Mouse (Mus musculus) telencephalon, adult 2 months (tissue): ENCODE results near the gene Hdac4.

Experiments used
- DNase-seq: peaks from one replicate; pipeline ENCODE4 v3.0.0-alpha.2; 2011; ENCODE audit warnings: low read depth, low spot score

Gene Hdac4

DNA sequence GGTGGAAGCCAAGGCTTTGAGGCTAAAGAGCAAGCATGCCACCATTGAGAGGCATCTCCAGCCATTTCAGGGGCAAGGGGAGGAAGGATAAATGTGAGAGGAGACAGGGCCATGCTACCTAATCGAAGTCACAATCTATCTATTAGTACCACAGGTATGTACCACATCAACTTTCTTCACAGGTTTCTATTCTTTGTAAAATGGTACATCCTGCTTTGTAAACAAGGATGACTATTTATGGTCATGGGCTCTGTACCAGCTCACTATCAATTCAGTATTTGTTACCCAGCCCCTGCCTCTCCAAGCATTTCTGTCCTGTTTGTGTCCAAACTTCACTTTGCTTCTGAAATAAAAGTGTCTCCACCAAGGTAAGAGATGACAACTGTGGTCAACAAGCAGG lies 92.7 kb downstream of the Hdac4 start:
- DNase-seq, result no peak

DNA sequence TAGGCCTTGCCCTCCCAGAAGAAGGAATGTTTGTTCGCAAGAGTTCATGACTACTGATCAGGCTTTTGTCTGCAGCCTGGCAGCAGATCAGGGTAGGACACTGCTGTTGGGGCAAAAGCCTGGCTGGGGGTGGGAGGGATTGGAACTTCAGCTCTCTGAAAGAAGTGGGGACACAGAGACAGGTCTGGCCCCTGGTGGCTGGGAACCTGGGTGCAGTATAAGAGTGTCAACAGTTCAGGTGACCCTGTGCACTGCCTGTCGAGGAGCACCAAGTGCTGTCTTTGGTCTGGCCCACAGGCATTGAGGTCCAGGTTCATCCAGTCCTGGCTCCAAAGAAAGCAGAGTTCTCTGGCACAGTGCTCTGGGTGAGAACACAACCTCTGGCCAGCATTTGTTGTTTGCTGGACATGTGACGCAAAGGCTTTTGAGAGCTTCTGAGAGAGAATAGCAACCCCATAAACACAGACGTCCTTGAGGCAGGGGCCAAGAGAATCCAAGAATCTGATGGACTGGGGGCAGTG lies 95.1 kb downstream of the Hdac4 start:
- no peak for DNase-seq

DNA sequence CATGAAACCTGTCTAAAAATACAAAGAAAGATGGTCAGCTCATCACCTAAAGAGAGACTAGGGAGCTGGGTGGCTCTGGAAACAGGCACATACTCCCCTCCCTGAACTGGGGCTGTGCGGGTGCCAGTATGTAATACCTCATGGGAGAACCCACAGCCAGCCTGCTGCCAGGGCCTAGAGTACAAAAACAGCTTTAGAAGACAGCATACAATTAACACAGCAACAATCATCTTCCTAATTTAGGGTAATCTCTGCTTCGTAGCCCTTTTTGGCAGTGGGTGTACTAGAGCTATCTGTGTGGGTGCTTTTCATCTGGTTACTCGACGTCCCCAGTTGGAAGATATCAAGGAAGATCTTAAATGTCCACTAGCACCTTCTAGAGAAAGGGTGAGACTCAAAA lies 95.5 kb downstream of the Hdac4 start:
- DNase-seq, result peak; percentile 62

DNA sequence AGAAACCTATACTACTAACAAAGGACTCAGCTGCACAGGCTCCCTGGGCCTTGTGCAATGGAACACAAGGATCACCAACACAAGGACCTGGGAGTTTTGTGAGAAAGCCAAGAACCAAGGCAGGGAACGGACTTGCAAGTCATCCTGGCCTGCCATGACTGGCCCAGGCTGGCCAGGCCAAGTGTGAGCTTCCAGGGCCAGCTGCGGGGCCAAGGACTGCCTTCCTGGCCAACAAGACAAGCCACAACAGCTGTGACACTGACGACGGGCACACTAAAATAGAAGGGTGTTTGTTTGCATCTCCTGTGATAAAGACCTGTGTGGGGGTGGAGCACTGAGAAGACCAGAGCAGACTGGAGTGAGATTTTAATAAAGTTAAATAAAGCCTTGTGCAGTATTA lies 96.0 kb downstream of the Hdac4 start:
- DNase-seq, result no peak

DNA sequence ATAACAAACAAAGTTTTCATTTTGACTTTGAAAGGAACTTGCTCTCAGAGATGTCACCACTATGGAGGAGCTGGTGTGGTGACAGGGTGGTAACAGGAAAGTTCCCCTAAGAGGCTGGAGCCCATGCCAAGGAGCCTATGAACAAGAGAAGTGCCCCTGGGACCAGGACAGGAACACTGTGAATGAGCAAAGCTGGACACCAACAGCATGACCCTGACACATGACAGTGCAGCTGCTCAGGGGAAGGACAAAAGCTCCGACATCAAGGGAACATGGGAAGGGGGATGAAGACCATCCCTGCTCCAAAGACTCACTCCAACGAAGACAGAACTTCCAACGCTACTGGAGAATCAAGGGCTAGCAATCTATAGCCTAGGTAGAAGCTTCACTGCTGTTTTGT lies 97.0 kb downstream of the Hdac4 start:
- no peak for DNase-seq

DNA sequence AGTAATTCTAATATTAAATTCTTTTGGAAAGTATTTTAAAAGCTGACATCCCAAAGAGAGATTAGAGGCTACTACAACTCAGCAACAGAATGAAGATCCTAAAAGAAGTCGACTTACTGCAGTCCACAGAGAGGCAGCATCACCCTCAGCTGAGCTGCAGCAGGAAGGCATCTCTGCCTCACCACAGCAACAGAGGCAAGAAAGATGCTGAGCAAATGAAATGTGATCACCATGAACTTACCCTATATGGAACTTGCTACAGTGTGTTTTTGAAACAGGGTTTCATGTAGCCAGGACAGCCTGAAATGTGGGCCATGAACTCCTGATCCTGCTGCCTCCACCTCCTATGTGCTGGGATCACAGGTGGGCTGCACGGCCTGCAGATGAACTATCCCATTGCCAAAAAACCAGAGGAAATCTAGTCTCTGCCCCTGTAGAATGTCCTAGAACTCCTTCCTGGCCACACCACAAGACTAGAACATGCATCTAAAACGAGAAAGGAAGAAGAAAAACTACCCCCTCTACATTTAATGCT lies 98.4 kb downstream of the Hdac4 start:
- DNase-seq, result no peak

DNA sequence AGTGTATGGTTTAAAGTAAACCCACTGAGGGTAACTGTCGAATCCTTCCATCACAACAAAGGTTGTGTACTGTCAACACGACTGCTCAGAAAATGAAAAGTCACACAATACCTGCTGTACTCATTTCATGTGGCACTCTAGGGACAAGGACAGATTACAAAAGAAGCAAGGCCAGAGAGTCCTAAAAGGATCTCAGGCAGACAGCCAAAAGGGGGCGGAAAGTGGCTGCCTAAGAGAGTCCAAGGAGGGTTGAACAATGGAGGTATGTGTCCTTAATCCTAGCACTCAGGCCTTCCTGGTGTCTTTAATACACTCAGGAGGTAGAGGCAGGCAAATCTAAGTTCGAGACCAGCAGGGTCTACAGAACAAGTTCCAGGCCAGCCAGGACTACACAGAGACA lies 103.2 kb downstream of the Hdac4 start:
- no peak for DNase-seq

DNA sequence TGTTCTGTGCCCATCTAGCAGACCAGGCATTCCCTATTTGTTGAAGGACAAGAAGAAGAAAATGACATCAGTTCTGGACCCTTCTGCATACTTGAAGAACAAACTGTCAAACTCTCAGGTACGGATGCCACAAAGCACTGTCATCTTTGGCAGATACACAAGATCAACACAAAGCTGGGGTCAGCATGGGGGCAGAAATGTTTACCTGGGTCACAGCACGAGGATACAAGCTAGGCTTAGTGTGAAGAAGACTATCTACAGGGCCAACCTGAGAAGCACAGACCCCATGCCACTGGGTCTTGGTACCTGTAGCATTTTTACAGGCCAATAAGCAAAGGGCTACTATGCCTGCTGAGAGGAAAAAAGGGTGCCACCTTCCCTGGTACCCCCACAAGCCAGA lies 107.7 kb downstream of the Hdac4 start:
- no peak for DNase-seq

DNA sequence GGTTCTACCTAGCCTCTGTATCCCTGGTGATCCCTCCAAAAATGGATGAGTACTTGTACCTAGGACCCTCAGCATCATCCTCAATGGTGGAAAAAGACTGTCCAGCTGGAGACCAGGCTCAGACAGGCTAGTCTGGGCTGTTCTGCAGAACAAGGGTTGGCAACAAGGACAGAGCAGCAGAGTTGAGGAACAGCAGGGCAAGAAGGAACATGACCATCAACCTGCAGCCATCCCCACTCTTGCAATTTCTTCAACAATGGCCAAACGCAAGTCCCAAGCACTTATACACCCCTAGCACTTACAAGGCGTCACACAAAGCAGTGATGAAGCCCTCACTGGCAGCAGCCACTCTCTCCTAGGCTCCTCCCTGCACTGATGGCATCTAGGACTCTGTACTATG lies 108.2 kb downstream of the Hdac4 start:
- DNase-seq, result no peak

DNA sequence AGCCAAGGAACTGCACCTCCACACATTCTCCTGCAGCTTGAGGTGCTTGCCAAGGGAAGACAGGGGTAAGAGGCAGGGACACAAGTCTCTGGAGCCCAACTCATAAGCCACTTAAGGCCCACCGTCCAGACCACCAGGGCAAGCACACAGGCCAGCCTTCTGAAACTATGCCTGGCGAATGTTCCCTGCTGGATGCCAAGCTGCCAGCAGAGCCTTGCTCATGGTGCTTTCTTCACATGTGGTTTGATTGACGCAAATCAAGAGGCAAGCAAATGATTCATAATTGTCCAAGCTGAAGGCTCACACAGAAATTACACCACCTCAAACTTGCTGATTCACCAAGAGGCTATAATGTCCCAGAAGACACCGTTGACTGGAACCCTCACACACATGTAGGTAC lies 108.7 kb downstream of the Hdac4 start:
- no peak for DNase-seq

DNA sequence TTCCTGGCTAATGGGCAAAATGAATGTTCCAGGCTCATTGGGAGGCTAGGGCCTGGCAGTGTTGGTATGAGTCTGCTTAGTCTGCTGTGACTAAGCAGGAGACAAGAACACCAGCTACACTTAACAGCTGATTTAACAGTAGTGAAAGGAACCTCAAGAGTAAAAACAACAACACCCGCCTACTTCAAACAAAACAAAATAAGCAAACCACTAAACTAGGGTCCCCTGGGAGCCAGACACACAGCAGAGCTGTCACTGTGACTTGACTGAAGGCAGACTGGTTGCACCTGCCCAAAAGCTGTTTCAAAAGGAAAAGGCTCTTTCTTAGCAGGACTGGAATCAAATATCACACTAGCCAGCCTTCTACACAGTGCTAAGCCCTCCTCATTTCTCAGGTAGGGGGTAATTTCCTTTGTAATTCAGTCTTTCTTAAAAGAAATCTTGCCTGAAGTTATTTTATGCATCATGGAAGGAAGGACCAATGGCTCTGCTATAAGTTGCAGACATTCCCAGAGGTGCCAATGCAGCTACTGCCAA lies 109.2 kb downstream of the Hdac4 start:
- DNase-seq, result no peak

DNA sequence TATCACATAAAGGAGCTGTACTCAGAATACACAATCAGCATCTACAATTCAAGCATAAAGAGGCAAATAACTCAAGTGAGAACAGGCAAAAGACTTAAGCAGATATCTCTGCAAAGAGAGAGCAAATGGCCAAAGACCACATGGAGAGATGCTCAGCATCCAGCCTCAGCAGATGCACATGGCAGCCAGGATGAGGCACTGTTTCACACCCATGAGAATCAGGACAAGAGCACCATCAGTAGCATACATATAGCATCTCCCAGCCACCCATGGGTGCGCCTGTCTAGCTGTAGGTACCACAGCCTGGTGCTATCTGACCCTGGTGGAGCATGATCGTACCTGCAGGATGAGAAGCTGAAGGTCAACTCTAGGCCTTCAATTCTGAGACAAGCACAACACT lies 110.8 kb downstream of the Hdac4 start:
- DNase-seq, result no peak

DNA sequence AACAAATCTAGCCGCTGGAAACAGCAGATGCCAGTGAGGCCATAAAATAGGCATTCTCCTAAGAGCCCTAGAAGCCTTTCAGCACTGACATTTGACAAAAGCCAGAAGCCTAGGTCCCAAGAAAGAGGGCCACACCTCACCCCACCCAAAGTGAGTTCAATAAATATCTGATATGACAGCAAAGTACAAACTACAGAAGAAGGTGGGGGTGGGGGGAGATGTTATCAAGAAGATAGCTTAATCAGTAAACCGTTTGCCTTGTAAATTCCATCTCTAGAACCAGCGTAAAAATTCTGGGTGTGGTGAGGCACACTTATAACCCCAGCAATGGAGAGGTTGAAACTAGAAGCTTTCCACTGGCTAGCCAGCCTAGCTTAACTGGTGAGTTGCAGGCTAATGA lies 111.5 kb downstream of the Hdac4 start:
- DNase-seq, result no peak

DNA sequence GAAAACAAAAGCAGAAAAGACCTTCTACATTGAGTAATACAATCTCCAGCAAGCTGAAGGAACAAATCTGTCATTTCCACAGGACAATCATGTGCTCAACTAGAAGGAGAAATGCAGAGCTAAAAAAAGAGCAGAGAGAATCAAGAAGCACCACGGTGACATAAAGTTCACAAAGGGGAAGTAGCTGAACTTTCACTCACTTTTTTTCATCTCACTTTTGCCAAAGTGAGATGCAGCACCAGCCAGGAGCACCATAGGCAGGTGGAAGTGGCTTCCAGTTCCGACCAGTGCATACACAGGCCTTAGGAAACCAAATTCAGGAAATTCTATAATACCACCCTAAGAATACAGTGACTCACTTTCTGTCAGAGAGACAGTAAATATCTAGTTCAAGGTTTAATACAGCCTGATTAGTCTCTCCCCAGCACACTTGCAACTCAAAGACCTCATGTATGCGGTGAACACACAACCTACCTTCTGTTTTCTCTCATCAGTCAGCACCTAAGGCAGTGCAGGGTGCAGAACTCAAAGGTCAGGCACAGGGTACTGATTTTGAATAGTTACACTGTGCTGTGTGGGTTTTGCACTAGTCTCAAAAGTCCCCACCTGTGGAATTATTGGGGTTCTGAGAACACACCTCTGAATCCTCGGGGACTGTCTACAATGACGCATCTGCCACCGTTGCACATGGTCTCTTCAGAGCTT lies 112.5 kb downstream of the Hdac4 start:
- DNase-seq, result no peak

DNA sequence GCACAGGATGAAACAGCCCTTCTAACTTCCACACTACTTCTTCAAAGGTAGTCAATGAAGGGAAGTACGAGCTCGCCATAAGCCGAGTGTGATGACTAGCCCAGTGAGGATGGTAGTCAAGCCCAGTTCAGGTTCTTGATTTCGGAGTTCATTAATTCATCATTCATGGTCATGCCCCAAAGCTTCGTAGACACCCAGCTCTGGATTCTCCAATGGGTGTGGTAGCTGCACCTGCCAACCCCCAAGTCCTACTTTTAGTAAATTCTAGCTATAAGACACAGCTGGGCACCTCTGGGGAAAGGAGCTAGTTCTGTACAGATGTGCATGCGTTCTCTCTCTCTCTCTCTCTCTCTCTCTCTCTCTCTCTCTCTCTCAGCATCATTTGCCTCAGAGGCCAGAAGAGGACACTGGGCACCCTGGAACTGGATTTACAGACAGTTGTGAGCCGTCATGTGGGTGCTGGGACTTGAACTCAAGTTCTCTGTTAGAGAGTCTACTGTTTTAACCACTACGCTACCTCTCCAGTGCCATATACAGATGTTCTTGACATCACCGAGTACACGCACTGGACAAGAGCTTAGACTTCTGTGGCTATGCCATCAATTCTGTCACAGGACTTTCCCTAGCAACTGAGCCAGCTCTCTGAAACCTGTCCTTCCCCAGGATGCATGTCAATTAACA lies 113.2 kb downstream of the Hdac4 start:
- DNase-seq, result no peak

DNA sequence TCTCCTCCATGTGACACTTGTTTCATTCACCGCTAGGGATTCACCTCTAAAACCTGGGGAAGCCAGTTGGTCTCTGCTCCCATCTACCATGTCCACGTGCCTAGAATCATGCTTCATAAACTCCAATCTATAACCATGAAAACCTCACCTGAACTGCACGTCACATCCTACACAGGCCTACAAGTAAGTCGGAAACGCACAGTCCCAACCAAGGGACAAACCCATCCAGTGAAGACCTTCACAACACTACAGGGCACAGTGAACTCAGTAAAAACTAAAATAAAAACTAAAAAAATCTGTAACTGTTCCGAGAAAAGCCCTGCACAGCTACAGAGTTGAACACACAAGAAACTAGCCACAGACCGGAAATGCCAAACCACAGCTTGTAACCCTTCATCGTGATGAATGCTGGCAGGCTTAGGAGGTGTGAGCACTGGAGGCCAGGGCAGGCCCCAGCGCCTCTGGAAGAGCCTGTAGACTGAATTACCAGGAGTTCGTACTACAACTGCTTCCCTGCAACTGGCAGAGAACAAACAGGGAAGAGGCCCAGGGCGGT lies 115.4 kb downstream of the Hdac4 start:
- no peak for DNase-seq

DNA sequence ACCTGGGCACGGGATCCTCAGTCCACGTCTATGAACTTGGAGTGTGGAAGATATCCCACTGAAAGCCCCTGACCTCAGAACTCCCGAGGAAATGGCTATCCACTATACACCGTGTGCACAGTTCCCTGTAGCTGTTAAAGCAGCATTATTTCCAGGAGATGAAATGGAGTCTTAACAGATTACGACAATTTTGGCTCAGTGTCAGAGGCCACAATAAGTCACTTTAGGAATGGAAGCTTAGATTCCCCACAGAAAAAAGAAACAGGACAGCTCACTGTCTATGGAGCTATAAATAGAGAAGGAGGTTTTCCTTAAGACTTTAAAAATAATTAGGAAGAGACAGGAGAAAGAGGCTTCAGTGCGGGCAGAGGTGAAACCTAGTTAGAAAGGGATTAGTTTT lies 120.2 kb downstream of the Hdac4 start:
- no peak for DNase-seq

DNA sequence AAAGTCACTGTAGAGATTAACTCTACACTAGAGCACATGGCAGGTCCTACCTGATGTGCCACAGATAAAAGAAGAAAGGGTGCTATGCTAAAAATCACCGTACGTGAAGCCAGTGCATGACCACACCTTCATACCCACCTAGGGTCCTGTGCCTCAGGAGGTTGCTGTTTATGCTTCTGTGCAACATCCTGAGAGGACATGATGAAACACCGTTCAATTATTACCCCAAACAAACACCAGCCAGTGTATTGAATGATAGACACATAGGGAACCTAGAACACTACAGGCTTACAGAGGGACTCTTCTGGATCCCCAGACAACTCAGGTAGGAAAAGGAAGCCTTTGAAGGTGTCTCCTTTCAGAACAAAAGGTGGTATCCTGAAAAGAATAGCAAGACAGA lies 120.8 kb downstream of the Hdac4 start:
- no peak for DNase-seq

DNA sequence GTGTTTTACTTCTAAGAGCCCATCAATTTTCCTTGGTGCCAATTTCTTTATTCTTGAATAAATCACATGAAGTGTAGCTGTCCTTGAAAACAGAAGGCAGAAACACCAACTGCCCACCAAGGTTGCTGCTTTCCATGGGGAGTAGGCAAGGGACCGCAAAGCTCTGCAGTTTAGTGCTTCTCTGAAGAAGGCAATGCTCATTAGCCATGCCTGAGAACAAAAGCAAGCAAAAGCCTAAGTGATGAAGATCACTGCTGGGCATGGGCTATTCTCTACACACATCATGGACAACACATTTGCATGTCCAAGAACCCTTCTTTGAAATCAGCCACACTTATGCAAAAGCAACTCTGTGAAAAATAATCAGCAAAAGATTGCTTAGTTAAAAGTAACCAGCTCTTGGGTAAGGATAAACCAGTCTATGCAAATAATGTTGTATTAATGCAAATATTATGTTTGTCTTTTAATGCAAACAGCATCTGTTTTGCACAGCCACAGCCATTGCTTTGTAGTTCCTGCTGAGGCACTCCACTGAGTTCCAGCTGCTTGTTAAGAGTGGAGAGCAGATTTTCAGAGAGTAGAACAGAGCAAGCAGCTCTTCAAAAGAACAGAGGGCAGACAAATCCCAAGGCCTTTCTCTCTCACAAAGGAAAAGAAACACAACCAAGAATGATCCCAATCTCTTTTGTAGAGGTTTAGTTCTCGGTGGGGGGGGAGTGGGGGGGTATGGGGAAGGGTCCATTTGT lies 125.4 kb downstream of the Hdac4 start:
- DNase-seq, result no peak

DNA sequence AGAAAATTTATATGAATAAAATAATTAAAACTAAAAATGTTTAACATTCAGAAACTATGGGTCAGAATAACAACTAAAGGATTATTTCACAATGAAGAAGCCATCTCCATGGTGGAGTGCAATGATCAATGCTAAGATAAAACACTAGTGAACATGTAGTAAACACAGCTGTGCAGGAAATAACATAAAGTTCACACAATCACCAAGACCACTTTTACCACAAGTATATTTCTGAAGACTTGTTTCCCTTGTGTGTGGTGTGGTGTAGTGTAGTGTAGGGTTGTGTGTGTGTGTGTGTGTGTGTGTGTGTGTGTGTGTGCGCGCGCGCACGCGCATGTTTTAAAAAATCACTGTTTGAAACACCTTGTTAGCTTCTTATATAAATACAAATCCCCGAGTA lies 126.0 kb downstream of the Hdac4 start:
- DNase-seq, result no peak

DNA sequence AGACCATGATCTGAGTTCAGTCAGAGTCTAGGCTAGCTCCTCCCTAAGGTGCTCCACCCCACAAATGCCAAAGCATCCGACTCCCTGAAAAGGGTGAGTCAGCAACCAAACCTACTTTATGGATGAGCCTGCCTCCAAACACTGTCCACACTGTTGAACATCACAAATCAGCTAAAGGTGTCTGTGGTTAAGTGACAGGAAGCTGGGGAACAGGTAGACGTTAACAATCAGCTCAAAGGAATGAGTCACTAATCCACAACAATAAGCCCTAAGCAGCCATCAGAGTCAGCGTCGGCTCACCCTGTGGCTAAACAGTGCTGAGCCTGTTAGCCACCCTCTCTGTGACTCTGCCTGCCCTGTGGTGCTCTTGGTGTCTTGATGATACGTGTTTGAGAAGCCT lies 131.2 kb downstream of the Hdac4 start:
- no peak for DNase-seq

DNA sequence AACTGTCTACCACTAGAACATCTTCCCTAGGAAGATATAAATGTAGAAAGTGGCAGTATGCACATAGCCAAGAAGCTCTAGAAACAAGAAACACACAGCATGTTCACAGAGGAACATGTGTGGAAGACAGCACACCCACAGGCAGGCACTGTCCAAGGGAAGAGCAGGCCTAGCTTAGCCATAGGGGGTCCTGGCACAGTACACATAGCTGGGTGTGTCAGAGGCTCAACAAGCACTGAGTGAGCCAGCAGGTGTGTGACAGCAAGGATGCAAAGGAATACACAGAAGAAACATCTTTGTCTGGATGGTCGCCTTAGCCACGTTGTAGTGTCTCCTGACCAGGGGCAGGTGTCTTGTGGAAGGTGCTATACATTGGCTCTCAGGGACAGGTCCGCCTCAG lies 132.2 kb downstream of the Hdac4 start:
- DNase-seq, result no peak
